11 mouse cellular contexts compared by ENCODE assay signal in genomic region chr2:82698417-82698988, GRCm38 (mm10).
A peak's percentile ranks its signal among the peaks of the same experiment; 100 is the strongest.
DNase-seq lines count a peak whose midpoint lies in the region; ATAC-seq and TF ChIP-seq lines count a peak whose summit lies in the region.
"Had no signal": no experiment of that assay in that cellular context is flagged by ENCODE, and none has a peak within 500 bp of the region (broad histone marks: within the 10 kb centered on the region; RNA-seq: fewer than 3 reads in every experiment).

No protein-coding gene starts in this region.

- no peak for DNase-seq in heart, embryonic 10.5 days (ENCODE audit: low spot score)
- no peak for DNase-seq in stomach, postnatal 0 days (ENCODE audit: low spot score)
- no peak for DNase-seq in midbrain, embryonic 10.5 days (ENCODE audit: low spot score)
- DNase-seq in liver, embryonic 11.5 days (ENCODE audit: low spot score) = no peak
- no peak for DNase-seq in thymus, postnatal 14 days
- no peak for DNase-seq in kidney, adult 11 months
- DNase-seq: adrenal gland, postnatal 14 days; kidney, adult 9 months had no signal

- no peaks in the 10 kb centered on the region for H3K36me3 ChIP-seq in heart, embryonic 11.5 days (ENCODE audit: control insufficient read depth, insufficient read depth, low read length)
- no peaks in the 10 kb centered on the region for H3K36me3 ChIP-seq in heart, embryonic 10.5 days
- no peaks in the 10 kb centered on the region for H3K36me3 ChIP-seq in stomach, embryonic 14.5 days (ENCODE audit: control insufficient read depth, insufficient read depth, low read length)
- H3K36me3 ChIP-seq in stomach, postnatal 0 days (ENCODE audit: control insufficient read depth, insufficient read depth, low read length) = no peaks in the 10 kb centered on the region
- H3K36me3 ChIP-seq in midbrain, embryonic 10.5 days = no peaks in the 10 kb centered on the region
- H3K36me3 ChIP-seq in liver, embryonic 11.5 days (ENCODE audit: control insufficient read depth, insufficient read depth, low read length) = no peaks in the 10 kb centered on the region

- H3K4me2 ChIP-seq in heart, embryonic 11.5 days = peak overlapping the region; percentile 34; the same call in 1 of the 2 replicates
- 0 out of 2 replicates have a peak overlapping the region, but pooled peaks have one; percentile 4 for H3K4me2 ChIP-seq in stomach, embryonic 14.5 days (replicated peaks; ENCODE audit: low read depth, low read length)
- H3K4me2 ChIP-seq in stomach, postnatal 0 days (replicated peaks; ENCODE audit: low read depth) = no peak overlapping the region
- no peak overlapping the region for H3K4me2 ChIP-seq in liver, embryonic 11.5 days

- no peak for TF ChIP-seq EP300 in stomach, postnatal 0 days (optimal IDR thresholded peaks at IDR 0.05)

- no peak for ATAC-seq in heart, embryonic 11.5 days (replicated peaks; ENCODE audit: insufficient number of reproducible peaks, low FRiP score, low TSS enrichment)
- ATAC-seq in stomach, embryonic 14.5 days (ENCODE audit: insufficient number of reproducible peaks, insufficient read depth, low FRiP score, low read depth) = no peak
- no peak for ATAC-seq in stomach, postnatal 0 days (ENCODE audit: low FRiP score, low TSS enrichment)
- no peak for ATAC-seq in liver, embryonic 11.5 days (replicated peaks; ENCODE audit: low FRiP score)

- H3K9ac ChIP-seq in heart, embryonic 11.5 days (ENCODE audit: low read depth, low read length) = no peak overlapping the region
- H3K9ac ChIP-seq in stomach, embryonic 14.5 days (replicated peaks; ENCODE audit: low read depth, low read length) = no peak overlapping the region
- no peak overlapping the region for H3K9ac ChIP-seq in stomach, postnatal 0 days (ENCODE audit: low read length)
- no peak overlapping the region for H3K9ac ChIP-seq in liver, embryonic 11.5 days (ENCODE audit: low read depth, low read length)

- no peak overlapping the region for H3K4me3 ChIP-seq in heart, embryonic 11.5 days (ENCODE audit: low read depth, low read length)
- H3K4me3 ChIP-seq in heart, embryonic 10.5 days = no peak overlapping the region; the same call in 1 of the 2 replicates
- no peak overlapping the region for H3K4me3 ChIP-seq in stomach, embryonic 14.5 days (ENCODE audit: low read depth, low read length)
- no peak overlapping the region for H3K4me3 ChIP-seq in stomach, postnatal 0 days (ENCODE audit: low read depth, low read length)
- H3K4me3 ChIP-seq in midbrain, embryonic 10.5 days = no peak overlapping the region
- H3K4me3 ChIP-seq in liver, embryonic 11.5 days (ENCODE audit: low read depth, low read length) = no peak overlapping the region
- H3K4me3 ChIP-seq: erythroblast, embryonic 14.5 days had no signal

- TF ChIP-seq CTCF in stomach, postnatal 0 days (IDR thresholded peaks at IDR 0.05; ENCODE audit: low read depth) = no peak

- 35% methylated on average over 8 of the region's 8 CpGs for WGBS in heart, embryonic 11.5 days (ENCODE audit: insufficient replicate concordance)
- WGBS in heart, embryonic 10.5 days = 36% methylated on average over 8 of the region's 8 CpGs
- 22% methylated on average over 8 of the region's 8 CpGs for WGBS in stomach, embryonic 14.5 days
- WGBS in stomach, postnatal 0 days = 31% methylated on average over 8 of the region's 8 CpGs
- WGBS in midbrain, embryonic 10.5 days = 53% methylated on average over 8 of the region's 8 CpGs
- 52% methylated on average over 8 of the region's 8 CpGs for WGBS in liver, embryonic 11.5 days

- H3K9me3 ChIP-seq in heart, embryonic 11.5 days (replicated peaks; ENCODE audit: control insufficient read depth, low read length) = no peaks in the 10 kb centered on the region
- H3K9me3 ChIP-seq in heart, embryonic 10.5 days = no peaks in the 10 kb centered on the region
- no peaks in the 10 kb centered on the region for H3K9me3 ChIP-seq in stomach, embryonic 14.5 days (ENCODE audit: control insufficient read depth, low read depth, low read length)
- H3K9me3 ChIP-seq in stomach, postnatal 0 days (ENCODE audit: control insufficient read depth, low read length) = no peaks in the 10 kb centered on the region
- no peaks in the 10 kb centered on the region for H3K9me3 ChIP-seq in midbrain, embryonic 10.5 days (replicated peaks)
- H3K9me3 ChIP-seq in liver, embryonic 11.5 days (ENCODE audit: control insufficient read depth, low read length) = no peaks in the 10 kb centered on the region

- no peaks in the 10 kb centered on the region for H3K27me3 ChIP-seq in heart, embryonic 11.5 days (ENCODE audit: control insufficient read depth, insufficient read depth, low read length)
- no peaks in the 10 kb centered on the region for H3K27me3 ChIP-seq in heart, embryonic 10.5 days (ENCODE audit: insufficient read depth, poor library complexity, severe bottlenecking)
- H3K27me3 ChIP-seq in stomach, embryonic 14.5 days (ENCODE audit: control insufficient read depth, insufficient read depth, low read length) = no peaks in the 10 kb centered on the region
- H3K27me3 ChIP-seq in stomach, postnatal 0 days (ENCODE audit: control insufficient read depth, insufficient read depth, low read length) = no peaks in the 10 kb centered on the region
- no peaks in the 10 kb centered on the region for H3K27me3 ChIP-seq in midbrain, embryonic 10.5 days (ENCODE audit: low read depth, poor library complexity, severe bottlenecking)
- no peaks in the 10 kb centered on the region for H3K27me3 ChIP-seq in liver, embryonic 11.5 days (replicated peaks; ENCODE audit: control insufficient read depth, insufficient read depth, low read length)

- H3K27ac ChIP-seq in heart, embryonic 11.5 days (ENCODE audit: low read depth, low read length) = no peak overlapping the region
- H3K27ac ChIP-seq in heart, embryonic 10.5 days = no peak overlapping the region
- H3K27ac ChIP-seq in stomach, embryonic 14.5 days (ENCODE audit: low read length) = no peak overlapping the region
- H3K27ac ChIP-seq in stomach, postnatal 0 days (replicated peaks) = no peak overlapping the region
- H3K27ac ChIP-seq in midbrain, embryonic 10.5 days (replicated peaks) = 0 out of 2 replicates have a peak overlapping the region, but pooled peaks have one; percentile 23
- no peak overlapping the region for H3K27ac ChIP-seq in liver, embryonic 11.5 days (ENCODE audit: low read depth, low read length)

- no peaks in the 10 kb centered on the region for H3K4me1 ChIP-seq in heart, embryonic 11.5 days (ENCODE audit: control insufficient read depth, insufficient read depth, low read length)
- no peaks in the 10 kb centered on the region for H3K4me1 ChIP-seq in heart, embryonic 10.5 days
- no peaks in the 10 kb centered on the region for H3K4me1 ChIP-seq in stomach, embryonic 14.5 days (ENCODE audit: control insufficient read depth, insufficient read depth, low read length)
- H3K4me1 ChIP-seq in stomach, postnatal 0 days (replicated peaks; ENCODE audit: control insufficient read depth, insufficient read depth) = no peaks in the 10 kb centered on the region
- no peaks in the 10 kb centered on the region for H3K4me1 ChIP-seq in midbrain, embryonic 10.5 days
- H3K4me1 ChIP-seq in liver, embryonic 11.5 days (replicated peaks; ENCODE audit: control insufficient read depth, insufficient read depth, low read length) = no peaks in the 10 kb centered on the region

Comparison
In these comparisons a context has a peak if more than half of its experiments do, and no peak if none do; other contexts are left out.
1. H3K4me2 ChIP-seq: peak in heart, embryonic 11.5 days (single experiment) and stomach, embryonic 14.5 days (single experiment); none in stomach, postnatal 0 days (single experiment) and liver, embryonic 11.5 days (single experiment).